Mouse (Mus musculus): ENCODE measurements around the gene Fmod. TPM values are rescaled to one million over a fixed set of nuclear protein-coding genes. Genes with fewer than 3 reads are reported as not detected.

The Fmod gene
- polyA plus RNA-seq, 1 experiment: 9.7 TPM

GRCm38 (mm10) chr1:134044805-134045204, 7.8 kb downstream of the Fmod start:
- DNase-seq: no peak
- no peak overlapping the region for H3K27ac ChIP-seq (ENCODE audit: insufficient read depth, low read depth, low read length)
- 87% methylated on average over 6 of the region's 6 CpGs for WGBS
- TF ChIP-seq CTCF (conservative IDR thresholded peaks at IDR 0.05; ENCODE audit: insufficient read depth, insufficient read length, low read depth, low read length) (no peak), POLR2A (IDR thresholded peaks at IDR 0.05; ENCODE audit: low read depth, low read length) (no peak)
- no peaks in the 10 kb centered on the region for H3K4me1 ChIP-seq (ENCODE audit: control insufficient read depth, insufficient read depth, low read length)
- no peaks in the 10 kb centered on the region for H3K36me3 ChIP-seq (ENCODE audit: control insufficient read depth, insufficient read depth, low read length)
- H3K27me3 ChIP-seq (replicated peaks; ENCODE audit: control insufficient read depth, insufficient read depth, low read length): no peaks in the 10 kb centered on the region
- H3K4me3 ChIP-seq (ENCODE audit: insufficient read depth, low read depth, low read length): no peak overlapping the region

- no peak overlapping the region for H3K27ac ChIP-seq (ENCODE audit: insufficient read depth, low read depth, low read length)
- no peaks in the 10 kb centered on the region for H3K27me3 ChIP-seq (replicated peaks; ENCODE audit: control insufficient read depth, insufficient read depth, low read length)
- DNase-seq: peak; percentile 79
- H3K36me3 ChIP-seq (ENCODE audit: control insufficient read depth, insufficient read depth, low read length): no peaks in the 10 kb centered on the region
- H3K4me3 ChIP-seq (ENCODE audit: insufficient read depth, low read depth, low read length): no peak overlapping the region
- no peaks in the 10 kb centered on the region for H3K4me1 ChIP-seq (ENCODE audit: control insufficient read depth, insufficient read depth, low read length)
- WGBS: 3% methylated on average over 9 of the region's 9 CpGs
- TF ChIP-seq POLR2A (IDR thresholded peaks at IDR 0.05; ENCODE audit: low read depth, low read length) (no peak), CTCF (conservative IDR thresholded peaks at IDR 0.05; ENCODE audit: insufficient read depth, insufficient read length, low read depth, low read length) (peak; percentile 85)
Measured at GRCm38 (mm10) chr1:134045971-134046370, 8.9 kb downstream of the Fmod start.

GRCm38 (mm10) chr1:134046387-134046786, 9.3 kb downstream of the Fmod start:
- DNase-seq: no peak
- H3K4me3 ChIP-seq (ENCODE audit: insufficient read depth, low read depth, low read length): no peak overlapping the region
- H3K36me3 ChIP-seq (ENCODE audit: control insufficient read depth, insufficient read depth, low read length): no peaks in the 10 kb centered on the region
- no peaks in the 10 kb centered on the region for H3K4me1 ChIP-seq (ENCODE audit: control insufficient read depth, insufficient read depth, low read length)
- no peak overlapping the region for H3K27ac ChIP-seq (ENCODE audit: insufficient read depth, low read depth, low read length)
- TF ChIP-seq CTCF (conservative IDR thresholded peaks at IDR 0.05; ENCODE audit: insufficient read depth, insufficient read length, low read depth, low read length): no peak
- no peak for TF ChIP-seq POLR2A (IDR thresholded peaks at IDR 0.05; ENCODE audit: low read depth, low read length)
- WGBS: 35% methylated on average over 23 of the region's 23 CpGs
- H3K27me3 ChIP-seq (replicated peaks; ENCODE audit: control insufficient read depth, insufficient read depth, low read length): no peaks in the 10 kb centered on the region

GRCm38 (mm10) chr1:134047431-134047830, 10.4 kb downstream of the Fmod start:
- no peak overlapping the region for H3K27ac ChIP-seq (ENCODE audit: insufficient read depth, low read depth, low read length)
- H3K4me1 ChIP-seq (ENCODE audit: control insufficient read depth, insufficient read depth, low read length): no peaks in the 10 kb centered on the region
- H3K36me3 ChIP-seq (ENCODE audit: control insufficient read depth, insufficient read depth, low read length): no peaks in the 10 kb centered on the region
- TF ChIP-seq POLR2A (IDR thresholded peaks at IDR 0.05; ENCODE audit: low read depth, low read length): no peak
- TF ChIP-seq CTCF (conservative IDR thresholded peaks at IDR 0.05; ENCODE audit: insufficient read depth, insufficient read length, low read depth, low read length): no peak
- H3K27me3 ChIP-seq (replicated peaks; ENCODE audit: control insufficient read depth, insufficient read depth, low read length): no peaks in the 10 kb centered on the region
- DNase-seq: no peak
- H3K4me3 ChIP-seq (ENCODE audit: insufficient read depth, low read depth, low read length): no peak overlapping the region
- 85% methylated on average over 6 of the region's 6 CpGs for WGBS

GRCm38 (mm10) chr1:134048759-134049158, 11.7 kb downstream of the Fmod start:
- DNase-seq: peak; percentile 78
- WGBS: 2% methylated on average over 5 of the region's 5 CpGs
- H3K4me1 ChIP-seq (ENCODE audit: control insufficient read depth, insufficient read depth, low read length): no peaks in the 10 kb centered on the region
- TF ChIP-seq POLR2A (IDR thresholded peaks at IDR 0.05; ENCODE audit: low read depth, low read length): no peak
- TF ChIP-seq CTCF (conservative IDR thresholded peaks at IDR 0.05; ENCODE audit: insufficient read depth, insufficient read length, low read depth, low read length): peak; percentile 95
- H3K27ac ChIP-seq (ENCODE audit: insufficient read depth, low read depth, low read length): no peak overlapping the region
- no peaks in the 10 kb centered on the region for H3K27me3 ChIP-seq (replicated peaks; ENCODE audit: control insufficient read depth, insufficient read depth, low read length)
- no peak overlapping the region for H3K4me3 ChIP-seq (ENCODE audit: insufficient read depth, low read depth, low read length)
- H3K36me3 ChIP-seq (ENCODE audit: control insufficient read depth, insufficient read depth, low read length): no peaks in the 10 kb centered on the region

GRCm38 (mm10) chr1:134049542-134049941, 12.5 kb downstream of the Fmod start:
- H3K27me3 ChIP-seq (replicated peaks; ENCODE audit: control insufficient read depth, insufficient read depth, low read length): no peaks in the 10 kb centered on the region
- no peak overlapping the region for H3K4me3 ChIP-seq (ENCODE audit: insufficient read depth, low read depth, low read length)
- no peaks in the 10 kb centered on the region for H3K36me3 ChIP-seq (ENCODE audit: control insufficient read depth, insufficient read depth, low read length)
- H3K27ac ChIP-seq (ENCODE audit: insufficient read depth, low read depth, low read length): no peak overlapping the region
- 79% methylated on average over 6 of the region's 6 CpGs for WGBS
- no peak for TF ChIP-seq CTCF (conservative IDR thresholded peaks at IDR 0.05; ENCODE audit: insufficient read depth, insufficient read length, low read depth, low read length)
- TF ChIP-seq POLR2A (IDR thresholded peaks at IDR 0.05; ENCODE audit: low read depth, low read length): no peak
- H3K4me1 ChIP-seq (ENCODE audit: control insufficient read depth, insufficient read depth, low read length): no peaks in the 10 kb centered on the region
- no peak for DNase-seq

- DNase-seq: peak; percentile 89
- H3K36me3 ChIP-seq (ENCODE audit: control insufficient read depth, insufficient read depth, low read length): no peaks in the 10 kb centered on the region
- H3K4me1 ChIP-seq (ENCODE audit: control insufficient read depth, insufficient read depth, low read length): 0 out of 2 replicates have a peak, but pooled peaks cover 3% of the 10 kb centered on the region
- no peaks in the 10 kb centered on the region for H3K27me3 ChIP-seq (replicated peaks; ENCODE audit: control insufficient read depth, insufficient read depth, low read length)
- TF ChIP-seq CTCF (conservative IDR thresholded peaks at IDR 0.05; ENCODE audit: insufficient read depth, insufficient read length, low read depth, low read length): peak; percentile 99
- no peak for TF ChIP-seq POLR2A (IDR thresholded peaks at IDR 0.05; ENCODE audit: low read depth, low read length)
- 5% methylated on average over 6 of the region's 6 CpGs for WGBS
- no peak overlapping the region for H3K4me3 ChIP-seq (ENCODE audit: insufficient read depth, low read depth, low read length)
- no peak overlapping the region for H3K27ac ChIP-seq (ENCODE audit: insufficient read depth, low read depth, low read length)
Measured at GRCm38 (mm10) chr1:134053207-134053606, 16.2 kb downstream of the Fmod start.

Data from kidney, adult 2 months (tissue).